Mouse (Mus musculus): ENCODE data around the gene Fam217a. TPM values are rescaled to one million over a fixed set of nuclear protein-coding genes. Genes with fewer than 3 reads are reported as not detected.
A peak's percentile ranks its signal among the peaks of the same experiment; 100 is the strongest.
"Not testable (repeated sequence)": the region's sequence is repeated elsewhere in the genome, so short reads cannot be mapped to it uniquely, and the experiment has no call there.

Gene Fam217a
- polyA plus RNA-seq, 1 experiment from 2014 or later, result 0.18 TPM

DNA sequence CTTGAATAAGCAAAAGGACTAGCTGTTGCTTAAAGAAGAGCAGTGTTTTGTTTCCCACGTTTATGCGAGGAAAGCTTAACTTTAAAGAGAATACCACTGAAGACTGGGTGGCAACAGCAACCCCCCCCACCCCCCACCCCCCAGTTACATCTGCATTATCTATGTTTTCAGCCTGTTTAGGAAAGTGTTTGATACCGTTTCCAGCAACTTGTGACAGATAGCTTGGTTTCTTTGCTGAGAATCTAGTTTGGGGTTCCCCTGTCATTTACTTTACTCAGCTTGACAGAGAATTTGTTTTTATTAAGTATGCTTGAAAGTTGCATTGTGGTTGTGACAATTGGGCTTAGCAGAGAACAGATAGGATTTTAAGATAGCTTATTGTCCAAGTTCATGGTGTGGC lies 47.6 kb downstream of the Fam217a start:
- ATAC-seq (ENCODE audit: low read depth), result no peak
- Histone ChIP-seq H3K27me3 (ENCODE audit: control insufficient read depth, insufficient read depth, low read depth, low read length) (no peaks in the 10 kb centered on the region), H3K9ac (ENCODE audit: low read depth, low read length) (peak overlapping the region; percentile 95), H3K4me3 (ENCODE audit: low read depth, low read length) (peak overlapping the region; percentile 98), H3K4me1 (ENCODE audit: control insufficient read depth, low read depth, low read length) (peaks cover 22% of the 10 kb centered on the region), H3K36me3 (ENCODE audit: control insufficient read depth, insufficient read depth) (no peaks in the 10 kb centered on the region), H3K27ac (ENCODE audit: low read length) (peak overlapping the region; percentile 99), H3K4me2 (ENCODE audit: low read depth, low read length) (peak overlapping the region; percentile 91), H3K9me3 (replicated peaks; ENCODE audit: control insufficient read depth, low read length) (no peaks in the 10 kb centered on the region)
- 0% methylated on average over 3 of the region's 3 CpGs for WGBS (ENCODE audit: insufficient replicate concordance)

DNA sequence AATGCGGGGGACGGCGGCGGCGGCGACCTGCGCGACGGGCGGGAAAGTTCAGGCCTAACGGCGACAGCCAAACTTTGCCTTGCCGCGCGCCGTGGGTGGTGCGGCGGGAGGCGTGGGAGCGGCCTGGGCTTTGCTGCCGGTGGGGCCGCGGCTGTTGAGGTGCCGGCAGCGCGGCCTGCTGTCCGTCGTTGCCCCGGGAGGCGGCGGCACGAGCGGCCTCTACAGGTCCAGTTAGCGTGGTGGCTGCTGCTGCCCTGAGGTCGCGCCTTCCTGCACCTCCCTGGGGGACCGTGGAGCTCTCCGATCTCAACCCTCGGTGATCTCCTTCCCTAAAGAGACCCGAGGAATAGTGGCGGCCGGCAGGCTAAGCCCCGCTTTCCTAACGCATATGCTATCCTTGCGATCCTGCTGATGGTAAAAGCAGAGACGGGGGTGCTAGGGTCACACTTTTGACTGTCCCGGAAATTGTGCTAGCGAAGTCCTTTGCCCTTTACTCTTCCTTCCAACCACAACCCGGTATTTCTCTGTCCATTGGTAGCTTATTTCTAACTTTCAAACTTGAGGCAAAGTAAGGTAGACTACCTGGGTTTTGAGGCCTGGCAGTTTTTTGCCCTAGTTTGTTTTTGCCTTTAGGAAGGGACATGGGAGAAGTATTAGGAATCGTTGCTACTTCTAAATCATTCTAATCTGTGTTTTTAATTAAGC lies 48.2 kb downstream of the Fam217a start:
- no peaks in the 10 kb centered on the region for H3K9me3 ChIP-seq (replicated peaks; ENCODE audit: control insufficient read depth, low read length)
- no peaks in the 10 kb centered on the region for H3K27me3 ChIP-seq (ENCODE audit: control insufficient read depth, insufficient read depth, low read depth, low read length)
- peaks cover 22% of the 10 kb centered on the region for H3K4me1 ChIP-seq (ENCODE audit: control insufficient read depth, low read depth, low read length)
- peak overlapping the region; percentile 99 for H3K27ac ChIP-seq (ENCODE audit: low read length)
- H3K4me2 ChIP-seq (ENCODE audit: low read depth, low read length), result peak overlapping the region; percentile 91
- H3K4me3 ChIP-seq (ENCODE audit: low read depth, low read length), result peak overlapping the region; percentile 98
- under 1% methylated on average over 47 of the region's 50 CpGs for WGBS (ENCODE audit: insufficient replicate concordance)
- H3K9ac ChIP-seq (ENCODE audit: low read depth, low read length), result peak overlapping the region; percentile 95
- no peaks in the 10 kb centered on the region for H3K36me3 ChIP-seq (ENCODE audit: control insufficient read depth, insufficient read depth)
- ATAC-seq (ENCODE audit: low read depth), result peak; percentile 50

DNA sequence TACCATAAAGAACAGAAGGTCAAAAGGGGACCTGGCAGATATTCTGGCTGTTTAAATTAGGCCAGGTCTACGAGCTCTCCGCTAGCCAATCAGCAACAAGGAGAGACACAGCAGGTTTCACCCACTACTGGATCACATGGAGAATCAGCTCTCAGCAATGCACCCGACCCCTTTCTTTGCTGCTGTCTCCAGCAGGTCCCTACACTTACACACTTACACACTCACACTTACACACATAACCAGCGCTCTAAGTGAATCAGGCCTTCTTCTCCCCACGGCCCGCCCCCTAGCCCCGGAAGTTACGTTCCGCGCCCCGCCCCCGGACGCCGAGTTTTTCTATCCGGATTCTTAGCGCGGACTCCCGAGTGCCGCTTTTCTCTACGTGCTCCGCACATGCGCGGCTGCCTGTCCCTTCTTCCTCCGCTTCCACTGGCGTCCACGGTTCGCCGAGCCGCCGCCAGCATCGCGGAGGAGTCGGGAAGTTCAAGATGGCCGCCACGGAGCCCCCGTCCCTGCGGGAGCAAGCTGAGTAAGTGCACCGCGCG lies 48.9 kb downstream of the Fam217a start, which contains the start of gene Prpf4b:
TSS of gene Prpf4b (plus strand) at position 137 of the 545 bp plus-strand sequence.
- H3K9ac ChIP-seq (ENCODE audit: low read depth, low read length), result peak within 1 kb of the TSS; percentile 95
- WGBS (ENCODE audit: insufficient replicate concordance), result under 1% methylated on average over 38 of the region's 40 CpGs
- no peaks in the 10 kb centered on the region for H3K9me3 ChIP-seq (replicated peaks; ENCODE audit: control insufficient read depth, low read length)
- no peaks in the 10 kb centered on the region for H3K36me3 ChIP-seq (ENCODE audit: control insufficient read depth, insufficient read depth)
- peak within 1 kb of the TSS; percentile 99 for H3K27ac ChIP-seq (ENCODE audit: low read length)
- peak within 1 kb of the TSS; percentile 91 for H3K4me2 ChIP-seq (ENCODE audit: low read depth, low read length)
- no peaks in the 10 kb centered on the region for H3K27me3 ChIP-seq (ENCODE audit: control insufficient read depth, insufficient read depth, low read depth, low read length)
- ATAC-seq (ENCODE audit: low read depth), result peak; percentile 68
- H3K4me3 ChIP-seq (ENCODE audit: low read depth, low read length), result peak within 1 kb of the TSS; percentile 98
- peaks cover 22% of the 10 kb centered on the region for H3K4me1 ChIP-seq (ENCODE audit: control insufficient read depth, low read depth, low read length)

DNA sequence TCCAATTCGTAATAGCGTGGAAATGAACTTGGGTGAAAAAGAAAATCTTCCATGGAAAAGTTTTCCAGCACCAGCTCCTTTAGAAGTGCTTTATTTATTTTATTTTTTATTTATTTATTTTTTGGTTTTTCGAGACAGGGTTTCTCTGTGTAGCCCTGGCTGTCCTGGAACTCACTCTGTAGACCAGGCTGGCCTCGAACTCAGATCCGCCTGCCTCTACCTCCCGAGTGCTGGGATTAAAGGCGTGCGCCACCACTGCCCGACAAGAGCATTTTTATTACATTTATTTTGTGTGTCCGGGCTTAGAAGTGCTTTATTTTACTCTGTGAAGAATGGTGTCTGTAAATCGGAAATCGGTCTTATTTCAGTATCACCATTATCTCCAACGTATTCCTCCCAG lies 49.4 kb downstream of the Fam217a start:
- peak overlapping the region; percentile 99 for H3K27ac ChIP-seq (ENCODE audit: low read length)
- H3K27me3 ChIP-seq (ENCODE audit: control insufficient read depth, insufficient read depth, low read depth, low read length); H3K9me3 ChIP-seq (replicated peaks; ENCODE audit: control insufficient read depth, low read length); ATAC-seq (ENCODE audit: low read depth); H3K36me3 ChIP-seq (ENCODE audit: control insufficient read depth, insufficient read depth): not testable (repeated sequence)
- peaks cover 22% of the 10 kb centered on the region for H3K4me1 ChIP-seq (ENCODE audit: control insufficient read depth, low read depth, low read length)
- H3K4me3 ChIP-seq (ENCODE audit: low read depth, low read length), result peak overlapping the region; percentile 98
- WGBS (ENCODE audit: insufficient replicate concordance), result 14% methylated on average over 13 of the region's 13 CpGs
- peak overlapping the region; percentile 95 for H3K9ac ChIP-seq (ENCODE audit: low read depth, low read length)
- peak overlapping the region; percentile 91 for H3K4me2 ChIP-seq (ENCODE audit: low read depth, low read length)

DNA sequence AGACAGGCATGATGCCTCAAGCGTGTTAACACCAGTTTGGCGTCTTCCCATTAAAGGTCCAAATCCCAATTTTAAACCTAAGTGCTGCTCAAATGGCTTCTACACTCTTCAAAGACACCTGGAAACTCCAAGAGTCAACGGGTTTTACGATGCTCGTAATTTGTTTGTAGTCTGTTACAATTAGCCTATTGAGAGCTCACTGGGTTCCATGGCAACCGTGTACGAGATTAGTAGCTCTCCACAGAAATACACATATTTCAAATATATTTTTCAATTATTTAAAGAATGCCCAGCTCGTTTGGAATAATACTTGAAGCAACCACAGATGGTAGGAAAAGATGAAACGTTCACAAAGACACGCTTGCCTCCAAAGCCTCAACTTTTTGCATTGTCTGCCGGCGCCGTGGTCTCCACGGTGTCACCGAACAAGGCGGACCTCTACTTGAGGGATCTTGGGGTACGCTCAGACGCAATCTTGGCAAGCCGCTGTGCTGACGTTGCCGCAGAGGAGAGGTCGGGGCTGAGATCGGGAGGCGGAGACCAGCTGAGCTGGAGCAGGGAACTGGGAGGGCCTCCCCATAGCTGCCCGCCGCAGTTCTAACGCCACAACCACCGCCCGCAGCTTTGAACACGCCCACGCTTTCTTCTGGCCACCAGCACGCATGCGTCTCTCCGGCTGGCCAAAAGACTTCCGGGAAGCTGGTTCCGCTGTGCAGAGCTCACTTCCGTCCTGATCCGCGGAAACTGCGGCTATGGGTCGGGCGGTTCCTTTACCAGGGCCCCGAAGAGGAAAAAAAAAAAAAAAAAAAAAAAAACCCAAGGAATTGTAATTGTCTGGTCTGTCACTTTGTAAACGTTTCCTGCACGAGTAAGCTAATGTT lies 50.1 kb downstream of the Fam217a start:
- peak; percentile 91 for ATAC-seq (ENCODE audit: low read depth)
- Histone ChIP-seq H3K9ac (ENCODE audit: low read depth, low read length) (peak overlapping the region; percentile 95), H3K27ac (ENCODE audit: low read length) (peak overlapping the region; percentile 99), H3K4me1 (ENCODE audit: control insufficient read depth, low read depth, low read length) (peaks cover 22% of the 10 kb centered on the region), H3K9me3 (replicated peaks; ENCODE audit: control insufficient read depth, low read length) (no peaks in the 10 kb centered on the region), H3K27me3 (ENCODE audit: control insufficient read depth, insufficient read depth, low read depth, low read length) (no peaks in the 10 kb centered on the region), H3K4me3 (ENCODE audit: low read depth, low read length) (peak overlapping the region; percentile 98), H3K36me3 (ENCODE audit: control insufficient read depth, insufficient read depth) (no peaks in the 10 kb centered on the region), H3K4me2 (ENCODE audit: low read depth, low read length) (peak overlapping the region; percentile 91)
- WGBS (ENCODE audit: insufficient replicate concordance), result 4% methylated on average over 45 of the region's 45 CpGs

DNA sequence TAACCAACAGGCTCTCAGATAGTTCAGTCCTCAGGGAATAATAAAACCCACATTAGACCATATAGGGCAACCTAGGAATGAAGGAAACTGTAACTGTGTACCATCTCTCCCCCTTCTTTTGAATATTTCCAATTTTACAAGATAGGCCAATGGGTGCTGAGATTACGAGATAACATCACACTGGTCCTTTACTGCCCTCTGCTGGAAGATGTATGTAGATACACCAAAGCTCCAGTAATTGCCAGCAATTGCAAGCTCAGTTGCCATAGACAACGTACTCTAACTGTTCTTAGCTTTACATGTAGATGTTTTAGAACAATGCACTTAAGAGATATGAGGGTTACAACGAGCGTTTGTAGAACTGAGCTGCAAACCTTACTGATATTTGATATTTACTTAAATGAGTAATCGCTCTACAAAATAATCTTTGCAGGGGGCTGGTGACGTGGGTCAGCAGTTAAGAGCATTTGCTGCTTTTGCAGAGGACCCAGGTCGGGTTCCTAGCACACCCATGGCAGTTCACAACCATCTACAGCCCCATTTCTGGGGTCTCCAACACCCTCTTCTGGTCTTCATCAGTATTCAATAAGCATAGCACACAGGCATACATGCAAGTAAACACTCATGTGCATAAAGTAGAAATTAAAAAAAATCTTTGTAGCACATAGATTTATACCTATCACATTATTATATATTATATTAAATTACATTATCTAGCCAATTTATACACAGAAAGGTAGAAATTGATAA lies 59.5 kb downstream of the Fam217a start:
- Histone ChIP-seq H3K4me3 (ENCODE audit: low read depth, low read length) (no peak overlapping the region), H3K9ac (ENCODE audit: low read depth, low read length) (no peak overlapping the region), H3K9me3 (replicated peaks; ENCODE audit: control insufficient read depth, low read length) (no peaks in the 10 kb centered on the region), H3K4me2 (ENCODE audit: low read depth, low read length) (no peak overlapping the region), H3K4me1 (ENCODE audit: control insufficient read depth, low read depth, low read length) (no peaks in the 10 kb centered on the region; the same call in 1 of the 2 replicates), H3K27me3 (ENCODE audit: control insufficient read depth, insufficient read depth, low read depth, low read length) (no peaks in the 10 kb centered on the region), H3K27ac (ENCODE audit: low read length) (no peak overlapping the region), H3K36me3 (ENCODE audit: control insufficient read depth, insufficient read depth) (no peaks in the 10 kb centered on the region)
- 36% methylated on average over 7 of the region's 7 CpGs for WGBS (ENCODE audit: insufficient replicate concordance)
- ATAC-seq (ENCODE audit: low read depth), result no peak

DNA sequence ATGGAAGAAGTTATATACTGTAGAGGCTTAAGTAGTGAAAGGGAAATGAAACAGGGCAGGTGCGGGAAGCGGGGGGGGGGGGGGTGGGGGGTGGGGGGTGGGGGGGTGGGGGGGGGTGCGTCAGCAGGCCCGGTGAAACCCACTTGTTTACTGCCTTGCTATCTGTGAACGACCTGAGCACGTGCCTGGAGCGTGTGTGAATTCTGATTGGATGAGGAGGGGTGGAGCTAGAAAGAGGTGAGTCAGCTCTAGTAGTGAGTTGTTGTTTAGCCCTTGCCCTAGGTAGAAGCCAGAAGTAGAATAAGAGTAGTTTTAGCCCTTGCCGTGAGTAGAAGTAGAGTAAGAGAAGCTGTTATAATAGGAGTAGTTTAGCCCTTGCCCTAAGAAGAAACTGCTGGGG lies 62.9 kb downstream of the Fam217a start:
- H3K36me3 ChIP-seq (ENCODE audit: control insufficient read depth, insufficient read depth); H3K4me2 ChIP-seq (ENCODE audit: low read depth, low read length); H3K27me3 ChIP-seq (ENCODE audit: control insufficient read depth, insufficient read depth, low read depth, low read length); H3K4me1 ChIP-seq (ENCODE audit: control insufficient read depth, low read depth, low read length); H3K9ac ChIP-seq (ENCODE audit: low read depth, low read length); H3K4me3 ChIP-seq (ENCODE audit: low read depth, low read length); H3K9me3 ChIP-seq (replicated peaks; ENCODE audit: control insufficient read depth, low read length); H3K27ac ChIP-seq (ENCODE audit: low read length): not testable (repeated sequence)
- 24% methylated on average over 7 of the region's 8 CpGs for WGBS (ENCODE audit: insufficient replicate concordance)
- ATAC-seq (ENCODE audit: low read depth), result peak; percentile 86
